Mouse (Mus musculus): ENCODE results near the gene Icam4.
"Not testable (repeated sequence)": the region's sequence is repeated elsewhere in the genome, so short reads cannot be mapped to it uniquely, and the experiment has no call there.

Gene Icam4

GRCm38 (mm10) chr9:21029291-21030054 lies at the start of gene Icam4:
Gene Icam4 (plus strand): TSS chr9:21029373.
- peak; percentile 75 to 84 for DNase-seq (ENCODE audit: low spot score in 2 of 2)

- DNase-seq (ENCODE audit: low spot score in 2 of 2) = no peak
These were observed 49.4 kb upstream of the Icam4 start for GRCm38 (mm10) chr9:20979769-20980168.

- DNase-seq (ENCODE audit: low spot score in 2 of 2) = no peak
These were observed 47.0 kb upstream of the Icam4 start for GRCm38 (mm10) chr9:20982171-20982570.

- DNase-seq (ENCODE audit: low spot score in 2 of 2) = no peak
These were observed 46.0 kb upstream of the Icam4 start for GRCm38 (mm10) chr9:20983169-20983568.

GRCm38 (mm10) chr9:20986952-20987686 lies 42.1 kb upstream of the Icam4 start:
- no peak for DNase-seq (ENCODE audit: low spot score in 2 of 2)

DNA sequence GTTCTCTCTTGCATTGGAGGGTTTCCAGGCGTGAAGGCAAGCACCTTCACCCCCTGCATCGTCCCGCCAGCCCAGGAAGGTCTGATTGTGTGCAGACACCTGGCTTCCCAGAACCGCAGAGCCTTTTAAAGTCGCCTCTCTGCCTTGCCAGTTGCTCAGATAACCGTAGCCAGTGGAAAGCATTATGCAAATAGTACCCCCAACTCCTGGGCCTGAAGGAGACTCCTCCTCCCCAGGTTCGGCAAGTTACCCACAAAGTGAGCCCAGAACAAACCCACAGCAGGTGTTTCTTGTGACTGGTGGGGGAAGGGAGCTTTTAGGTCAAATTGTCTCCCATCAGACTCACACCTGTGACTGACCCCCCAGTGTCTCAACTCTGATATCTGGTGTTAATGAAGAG lies 41.2 kb upstream of the Icam4 start:
- no peak for DNase-seq (ENCODE audit: low spot score in 2 of 2)

GRCm38 (mm10) chr9:20990861-20991260 lies 38.3 kb upstream of the Icam4 start:
- no peak for DNase-seq (ENCODE audit: low spot score in 2 of 2)

- DNase-seq (ENCODE audit: low spot score in 2 of 2) = no peak
These were observed 37.6 kb upstream of the Icam4 start for GRCm38 (mm10) chr9:20991587-20991986.

GRCm38 (mm10) chr9:20993165-20993898 lies 35.8 kb upstream of the Icam4 start:
- DNase-seq (ENCODE audit: low spot score in 2 of 2) = no peak

DNA sequence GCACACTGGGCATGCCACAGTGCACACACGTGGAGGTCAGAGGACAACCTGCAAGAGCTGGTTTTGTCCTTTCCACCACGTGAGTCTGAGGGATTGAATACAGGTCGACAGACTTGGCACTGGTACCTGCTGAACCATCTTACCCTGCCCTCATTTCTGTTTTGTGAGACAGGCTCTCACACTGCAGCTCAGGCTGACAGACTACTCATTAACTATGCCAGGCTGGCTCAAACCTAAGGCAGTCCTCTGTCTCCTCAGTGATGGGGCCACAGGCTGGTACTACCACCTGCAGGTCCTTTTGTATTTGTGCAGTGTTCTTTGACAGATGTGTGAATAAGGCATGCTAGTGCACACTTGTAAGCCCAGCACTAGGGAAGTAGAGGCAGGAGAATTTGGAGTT lies 34.1 kb upstream of the Icam4 start:
- DNase-seq (ENCODE audit: low spot score in 2 of 2) = no peak

- DNase-seq (ENCODE audit: low spot score in 2 of 2) = no peak
These were observed 32.1 kb upstream of the Icam4 start for GRCm38 (mm10) chr9:20997065-20997464.

GRCm38 (mm10) chr9:20998337-20998736 lies 30.8 kb upstream of the Icam4 start:
- not testable (repeated sequence) for DNase-seq (ENCODE audit: low spot score in 2 of 2)

DNA sequence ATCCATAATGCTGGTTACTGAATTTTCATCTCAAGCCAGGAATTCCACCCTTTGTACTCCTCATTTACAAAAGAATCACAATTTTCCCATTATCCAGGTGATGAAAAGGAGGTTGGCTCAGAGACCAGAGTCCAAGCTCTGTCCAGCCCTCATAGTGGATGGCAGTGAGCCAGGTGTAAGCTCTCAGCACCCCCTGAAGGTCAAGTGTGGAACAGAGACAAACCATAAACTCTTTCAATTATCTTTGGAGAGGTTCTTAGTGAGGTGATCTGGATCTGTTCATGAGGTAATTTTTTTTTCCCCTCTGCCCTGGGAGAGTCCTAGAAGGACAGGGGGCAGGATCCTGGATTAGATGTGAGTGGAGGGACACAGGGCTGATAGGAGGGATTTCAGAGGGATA lies 28.4 kb upstream of the Icam4 start:
- DNase-seq (ENCODE audit: low spot score in 2 of 2) = no peak

GRCm38 (mm10) chr9:21001651-21002200 lies 27.4 kb upstream of the Icam4 start:
- no peak for DNase-seq (ENCODE audit: low spot score in 2 of 2)

DNA sequence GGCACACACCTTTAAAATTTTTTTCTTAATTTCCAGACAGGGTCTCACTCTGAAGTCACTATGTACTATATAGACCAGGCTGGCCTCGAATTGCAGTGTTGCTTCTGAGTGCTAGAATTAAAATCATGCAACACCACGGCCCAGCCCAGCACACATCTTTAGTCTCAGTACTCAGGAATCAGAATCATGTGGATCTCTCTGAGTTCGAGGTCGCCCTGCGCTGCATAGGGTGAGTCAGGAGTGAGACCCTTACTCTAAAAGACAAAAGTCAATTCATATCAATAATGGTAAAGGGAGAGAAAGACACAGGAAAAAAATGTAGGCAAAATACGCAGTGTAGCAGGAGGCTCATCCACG lies 26.9 kb upstream of the Icam4 start:
- DNase-seq (ENCODE audit: low spot score in 2 of 2) = no peak

- peak; percentile 69 to 89 for DNase-seq (ENCODE audit: low spot score in 2 of 2)
These were observed 26.3 kb upstream of the Icam4 start, which contains the start of gene Mrpl4 for GRCm38 (mm10) chr9:21002627-21003551. Gene Mrpl4 (plus strand): TSS chr9:21002738.

DNA sequence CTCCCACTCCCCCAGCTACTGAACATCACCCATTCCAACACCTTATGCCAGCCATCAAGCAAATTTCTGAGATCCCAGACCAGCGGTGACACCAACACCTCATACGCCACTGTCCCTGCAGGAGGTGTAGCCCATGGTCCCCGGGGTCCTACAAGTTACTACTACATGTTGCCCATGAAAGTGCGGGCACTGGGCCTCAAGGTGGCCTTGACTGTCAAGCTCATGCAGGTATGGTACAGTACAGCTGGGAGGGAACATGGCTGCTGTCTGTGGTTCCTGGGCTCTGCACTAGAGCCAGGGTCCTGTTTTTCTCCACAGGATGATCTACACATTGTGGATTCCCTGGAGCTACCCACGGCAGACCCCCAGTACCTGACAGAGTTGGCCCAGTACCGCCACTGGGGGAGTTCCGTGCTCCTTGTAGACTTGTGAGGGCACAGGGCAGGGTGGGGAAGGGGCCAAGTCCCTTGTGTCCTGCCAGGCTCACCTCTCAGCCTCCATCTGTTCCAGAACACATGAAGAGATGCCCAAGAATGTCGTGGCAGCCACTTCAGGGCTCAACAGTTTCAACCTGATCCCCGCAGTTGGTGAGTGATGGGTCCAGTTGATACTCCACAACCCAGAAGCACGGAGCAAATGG lies 21.7 kb upstream of the Icam4 start:
- no peak for DNase-seq (ENCODE audit: low spot score in 2 of 2)

DNA sequence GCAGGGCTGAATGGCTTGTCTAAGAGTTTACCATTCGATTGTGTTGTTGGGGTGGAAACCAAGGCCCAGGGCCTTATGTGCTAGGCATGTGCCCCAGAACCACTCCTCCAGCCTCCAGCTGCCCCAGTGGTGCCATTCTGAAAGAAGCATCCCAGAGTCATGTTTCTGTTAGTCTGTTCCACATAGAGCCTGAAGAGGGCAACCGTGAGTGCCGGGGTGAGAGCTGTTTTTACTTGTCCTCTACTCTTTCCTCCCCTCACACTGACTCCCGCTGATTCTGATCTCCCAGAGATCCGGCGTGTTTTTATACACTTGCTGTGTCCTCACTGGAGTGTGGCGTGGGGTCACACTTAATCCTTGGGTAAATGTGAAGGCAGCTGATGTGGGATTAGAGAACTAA lies 21.2 kb upstream of the Icam4 start:
- DNase-seq (ENCODE audit: low spot score in 2 of 2) = no peak

DNA sequence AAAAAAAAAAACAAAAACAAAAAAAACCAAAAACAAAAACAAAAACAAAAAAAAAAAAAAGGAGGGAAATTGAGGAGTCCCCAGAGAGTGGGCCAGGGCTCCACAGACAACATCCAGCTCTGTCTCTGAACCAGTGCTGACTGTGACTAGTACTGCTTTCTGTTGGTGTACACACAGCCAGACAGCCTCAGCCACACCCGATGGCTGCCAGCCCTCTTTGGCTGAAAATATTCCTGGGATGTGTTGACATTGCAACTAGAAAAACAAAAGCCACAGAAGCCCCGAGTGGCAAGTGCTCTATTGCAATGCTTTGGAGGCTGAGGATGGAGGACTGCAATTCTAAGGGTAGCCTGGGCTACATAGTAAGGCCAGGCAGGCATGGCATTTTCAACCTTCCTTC lies 18.8 kb upstream of the Icam4 start:
- DNase-seq (ENCODE audit: low spot score in 2 of 2) = no peak

DNA sequence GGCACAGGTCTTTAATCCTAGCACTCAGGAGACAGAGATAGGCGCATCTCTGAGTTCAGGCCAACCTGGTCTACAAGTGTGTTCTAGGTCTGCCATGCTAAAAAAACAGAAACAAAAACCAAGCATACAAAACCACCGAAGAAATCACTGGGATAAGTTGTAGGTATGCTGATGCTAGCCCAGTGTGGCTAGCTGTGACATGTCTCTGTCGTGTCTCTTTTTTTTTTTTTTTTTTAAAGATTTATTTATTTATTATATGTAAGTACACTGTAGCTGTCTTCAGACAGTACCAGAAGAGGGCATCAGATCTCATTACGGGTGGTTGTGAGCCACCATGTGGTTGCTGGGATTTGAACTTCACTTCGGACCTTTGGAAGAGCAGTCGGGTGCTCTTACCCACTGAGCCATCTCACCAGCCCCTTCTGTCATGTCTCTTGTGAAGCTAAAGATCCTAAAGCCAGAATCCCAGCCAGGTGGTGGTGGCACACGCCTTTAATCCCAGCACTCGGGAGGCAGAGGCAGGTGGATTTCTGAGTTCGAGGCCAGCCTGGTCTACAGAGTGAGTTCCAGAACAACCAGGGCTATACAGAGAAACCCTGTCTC lies 18.1 kb upstream of the Icam4 start:
- DNase-seq (ENCODE audit: low spot score in 2 of 2) = not testable (repeated sequence)

Data from spleen, postnatal 14 days (tissue).